Mouse (Mus musculus) erythroblast, embryonic 14.5 days (primary cell): ENCODE measurements around the gene Lsm14b.

Experiments used
- GATA1 ChIP-seq: IDR thresholded peaks from 2 replicates; pipeline ENCODE4 v1.6.1; 2012; ENCODE audit warnings: low read length, inconsistent platforms, mixed read lengths
- TAL1 ChIP-seq: IDR thresholded peaks from 3 replicates; pipeline ENCODE4 v1.6.1; 2012; ENCODE audit warnings: low read length, inconsistent platforms, mixed read lengths

DNA sequence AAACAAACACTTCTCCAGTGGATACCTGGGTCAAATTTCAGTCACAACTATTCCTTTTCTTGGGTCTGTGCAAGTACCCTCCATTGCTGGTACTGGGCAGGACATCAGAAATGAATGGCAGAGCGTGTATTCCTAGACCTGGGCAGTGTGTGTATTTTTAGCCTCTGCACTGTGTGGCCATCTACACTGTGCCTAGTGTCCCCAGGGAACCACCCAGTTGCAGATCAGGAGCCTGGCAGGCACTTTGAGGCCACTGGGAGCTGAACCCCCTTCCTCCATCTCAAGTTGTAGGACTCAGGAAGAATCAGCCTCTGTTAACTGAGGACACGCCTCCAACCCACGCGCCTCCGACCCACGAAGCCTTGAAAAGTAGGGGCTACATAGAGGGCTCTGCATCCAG is 2.0 kb upstream of the Lsm14b start:
- TF ChIP-seq GATA1 (no peak), TAL1 (no peak)
